Mouse (Mus musculus) mouse trophoblast stem cell (cell line): ENCODE data around the gene Sp6.

Source experiments
- in situ Hi-C, 2 experiments: fragments of 300-500 bp; cut with MseI, MboI; formaldehyde crosslinking; loops; 2 replicates in 1 of 2; 3 replicates in 1 of 2; pipeline ENCODE4 v1.15.1; 2025

Gene Sp6

GRCm38 (mm10) chr11:97063274-97063920, 50.2 kb downstream of the Sp6 start:
- in situ Hi-C loops, result no loop called here

- in situ Hi-C loops, result no loop called here
Measured at GRCm38 (mm10) chr11:97063921-97064295, 50.7 kb downstream of the Sp6 start.

- in situ Hi-C loops, result no loop called here
Measured at GRCm38 (mm10) chr11:97065538-97066295, 52.5 kb downstream of the Sp6 start.

GRCm38 (mm10) chr11:97066656-97067360, 53.6 kb downstream of the Sp6 start:
- in situ Hi-C loops, result no loop called here

- in situ Hi-C loops, result no loop called here
Measured at GRCm38 (mm10) chr11:97069333-97069732, 56.1 kb downstream of the Sp6 start.

- in situ Hi-C loops, result no loop called here
Measured at GRCm38 (mm10) chr11:97069770-97070169, 56.6 kb downstream of the Sp6 start.

GRCm38 (mm10) chr11:97071129-97071528, 57.9 kb downstream of the Sp6 start:
- in situ Hi-C loops, result no loop called here

- in situ Hi-C loops, result no loop called here
Measured at GRCm38 (mm10) chr11:97072533-97072932, 59.3 kb downstream of the Sp6 start.

GRCm38 (mm10) chr11:97074235-97074634, 61.0 kb downstream of the Sp6 start:
- in situ Hi-C loops, result no loop called here
